Mouse (Mus musculus) forebrain, embryonic 12.5 days (tissue): ENCODE data around the gene Ubtd1. TPM values are rescaled to one million over a fixed set of nuclear protein-coding genes. Genes with fewer than 3 reads are reported as not detected.
A peak's percentile ranks its signal among the peaks of the same experiment; 100 is the strongest.

ENCODE experiments used
- ATAC-seq: fragments of 200-750 bp; cut with Nextera tagmentation; 2 replicates; pipeline ENCODE4 v1.8.0; 2017; ENCODE audit warnings: moderate TSS enrichment; ENCODE audit not compliant: low FRiP score
- H3K27ac ChIP-seq: fragments of 300-500 bp; sonication (generic); 2 replicates; pipeline ENCODE4 v1.5.1; 2016; ENCODE audit warnings: mild to moderate bottlenecking
- H3K27me3 ChIP-seq: fragments of 300-500 bp; sonication (generic); 2 replicates; pipeline ENCODE4 v1.6.1; 2016; ENCODE audit warnings: mild to moderate bottlenecking
- H3K36me3 ChIP-seq: fragments of 300-500 bp; sonication (generic); replicated peaks from 2 replicates; pipeline ENCODE4 v1.6.1; 2016; ENCODE audit warnings: mild to moderate bottlenecking
- H3K4me1 ChIP-seq: fragments of 300-500 bp; sonication (generic); 2 replicates; pipeline ENCODE4 v1.6.1; 2016
- H3K4me2 ChIP-seq: fragments of 300-500 bp; sonication (generic); 2 replicates; pipeline ENCODE4 v1.6.1; 2016; ENCODE audit warnings: mild to moderate bottlenecking, moderate library complexity
- H3K4me3 ChIP-seq: fragments of 300-500 bp; sonication (generic); replicated peaks from 2 replicates; pipeline ENCODE4 v1.5.1; 2016; ENCODE audit warnings: mild to moderate bottlenecking
- H3K9ac ChIP-seq: fragments of 300-500 bp; sonication (generic); 2 replicates; pipeline ENCODE4 v1.6.1; 2016; ENCODE audit warnings: mild to moderate bottlenecking
- H3K9me3 ChIP-seq: fragments of 300-500 bp; sonication (generic); 2 replicates; pipeline ENCODE4 v1.6.1; 2016
- WGBS: fragments of 180-500 bp; shearing (Covaris S2); methylation state at CpG from one replicate; pipeline ENCODE4 v1.1.7; 2016; 5-methylcytosine and 5-hydroxymethylcytosine counted together
- polyA plus RNA-seq: library from polyadenylated mRNA; unstranded; fragments of >200 nt; fragmentation: Nextera tagmentation; extraction: Ambion mirVana; gene quantifications from 2 replicates; pipeline ENCODE4 v1.2.1, GENCODE M21; 2016

Ubtd1 gene
- polyA plus RNA-seq, 1 experiment from 2014 or later, result 7.1 TPM

DNA sequence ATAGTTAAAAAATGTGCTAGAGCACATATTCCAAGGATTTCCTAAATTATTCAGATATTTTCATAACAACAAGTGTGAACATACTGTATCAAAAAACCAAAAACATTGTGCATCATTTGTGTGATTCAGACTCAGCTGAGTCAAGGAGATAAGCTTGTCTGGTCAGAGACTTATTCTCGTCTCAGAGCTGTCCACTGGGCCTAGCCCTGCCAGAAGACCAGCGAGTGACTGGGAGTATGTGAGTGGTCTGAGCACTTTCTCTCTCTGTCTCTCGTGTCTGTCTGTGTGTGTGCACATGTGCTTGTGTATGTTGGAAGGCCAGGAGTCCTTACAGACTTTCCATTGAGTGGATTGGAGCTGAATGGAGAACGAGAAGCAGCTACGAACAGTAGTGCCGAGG lies 33.4 kb downstream of the Ubtd1 start:
- Histone ChIP-seq H3K9me3 (no peaks in the 10 kb centered on the region), H3K4me3 (no peak overlapping the region), H3K4me1 (peaks cover 10% of the 10 kb centered on the region), H3K27me3 (no peaks in the 10 kb centered on the region), H3K9ac (no peak overlapping the region), H3K27ac (no peak overlapping the region), H3K4me2 (no peak overlapping the region), H3K36me3 (no peaks in the 10 kb centered on the region)
- ATAC-seq, result no peak
- 80% methylated on average over 6 of the region's 6 CpGs for WGBS

DNA sequence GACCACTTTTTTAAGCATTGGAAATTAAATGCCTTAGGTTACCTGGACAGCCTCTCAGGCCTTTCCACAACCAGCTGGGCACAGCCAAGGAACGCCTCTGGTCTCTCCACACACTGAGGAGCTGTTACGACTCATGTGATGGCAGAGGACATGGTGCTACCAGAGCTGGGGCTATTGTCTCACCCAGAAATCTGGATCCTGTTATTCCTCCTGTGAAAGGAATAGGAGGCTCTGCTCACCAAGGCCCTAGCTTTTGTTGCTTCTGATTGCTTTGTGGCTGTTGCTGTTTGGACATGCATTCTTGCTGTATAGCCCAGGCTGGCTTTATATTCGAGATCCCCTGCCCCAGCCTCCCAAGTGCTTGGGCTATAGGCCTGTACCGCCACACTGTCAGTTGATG lies 34.7 kb downstream of the Ubtd1 start:
- Histone ChIP-seq H3K27me3 (no peaks in the 10 kb centered on the region), H3K4me2 (no peak overlapping the region), H3K27ac (no peak overlapping the region), H3K4me1 (peaks cover 10% of the 10 kb centered on the region), H3K36me3 (no peaks in the 10 kb centered on the region), H3K9ac (no peak overlapping the region), H3K4me3 (no peak overlapping the region), H3K9me3 (no peaks in the 10 kb centered on the region)
- whole genome bisulfite sequencing, result 67% methylated on average over 4 of the region's 4 CpGs
- ATAC-seq, result no peak

DNA sequence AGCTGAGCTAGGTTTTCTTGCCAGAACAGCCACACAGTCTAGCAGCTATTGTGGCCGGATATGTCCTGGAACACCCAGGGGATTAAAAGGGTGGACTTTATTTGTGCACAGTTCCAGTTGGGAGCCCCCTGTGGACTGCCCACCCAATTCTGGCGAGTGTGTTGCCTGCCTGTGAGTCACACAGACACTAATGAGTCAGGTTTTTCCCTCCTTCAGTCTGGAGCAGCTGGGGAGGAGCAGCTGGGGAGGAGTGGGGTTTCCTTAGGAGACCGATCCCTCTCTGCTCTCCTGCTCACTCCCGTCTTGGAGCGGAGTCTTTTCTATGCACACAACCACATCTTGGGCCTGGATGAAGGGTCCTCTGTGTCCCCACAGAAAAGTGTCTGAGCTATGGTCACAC lies 35.3 kb downstream of the Ubtd1 start:
- no peaks in the 10 kb centered on the region for H3K27me3 ChIP-seq
- no peak for ATAC-seq
- H3K9ac ChIP-seq, result no peak overlapping the region
- H3K36me3 ChIP-seq, result no peaks in the 10 kb centered on the region
- H3K4me2 ChIP-seq, result no peak overlapping the region
- peak overlapping the region; percentile 27 for H3K27ac ChIP-seq
- no peak overlapping the region for H3K4me3 ChIP-seq
- no peaks in the 10 kb centered on the region for H3K9me3 ChIP-seq
- H3K4me1 ChIP-seq, result peaks cover 10% of the 10 kb centered on the region
- 53% methylated on average over 5 of the region's 5 CpGs for WGBS

DNA sequence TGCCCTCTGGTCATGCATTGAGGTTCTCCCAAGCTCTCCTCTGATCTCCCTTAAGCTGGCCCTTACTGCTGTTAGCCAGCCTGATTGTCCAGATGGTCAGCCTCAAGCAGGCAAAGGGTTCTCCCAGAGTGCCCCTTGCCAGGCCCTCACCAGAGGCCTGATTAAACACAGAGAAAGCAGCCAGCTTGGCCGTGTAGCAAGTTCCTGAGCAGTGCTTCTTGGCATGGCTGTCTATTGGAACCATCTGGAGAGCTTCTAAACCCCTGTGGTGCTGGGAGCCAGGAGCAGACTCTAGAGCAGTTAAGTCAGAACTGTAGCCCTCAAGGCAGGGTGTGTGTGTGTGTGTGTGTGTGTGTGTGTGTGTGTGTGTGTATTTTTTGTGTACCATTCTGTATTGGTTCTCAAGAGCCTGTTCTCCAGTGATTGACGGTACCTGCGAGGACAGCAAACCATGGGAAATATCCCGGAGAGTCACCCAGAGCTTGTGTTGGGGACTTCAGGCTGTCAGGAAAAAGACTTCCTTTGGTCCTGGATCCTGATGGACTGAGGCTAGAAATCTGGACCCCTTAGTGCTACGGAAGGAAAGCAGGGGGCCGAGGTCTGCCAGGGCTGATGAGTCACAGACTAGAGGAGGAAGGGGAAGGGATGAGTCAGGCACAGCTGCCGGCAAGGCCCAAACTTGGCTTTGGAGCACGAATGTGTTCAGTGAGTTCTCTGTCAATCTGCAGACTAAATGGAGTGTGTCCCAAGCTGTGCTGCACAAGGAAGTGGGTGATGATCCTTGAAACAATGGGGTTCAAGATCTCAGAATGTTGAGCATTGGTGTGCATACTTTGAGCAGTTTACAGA lies 36.1 kb downstream of the Ubtd1 start:
- no peaks in the 10 kb centered on the region for H3K9me3 ChIP-seq
- H3K27me3 ChIP-seq, result no peaks in the 10 kb centered on the region
- 84% methylated on average over 8 of the region's 8 CpGs for WGBS
- H3K4me1 ChIP-seq, result peaks cover 10% of the 10 kb centered on the region
- H3K9ac ChIP-seq, result no peak overlapping the region
- no peak overlapping the region for H3K4me3 ChIP-seq
- no peak overlapping the region for H3K4me2 ChIP-seq
- peak overlapping the region; percentile 27; the same call in 1 of the 2 replicates for H3K27ac ChIP-seq
- H3K36me3 ChIP-seq, result no peaks in the 10 kb centered on the region
- no peak for ATAC-seq

DNA sequence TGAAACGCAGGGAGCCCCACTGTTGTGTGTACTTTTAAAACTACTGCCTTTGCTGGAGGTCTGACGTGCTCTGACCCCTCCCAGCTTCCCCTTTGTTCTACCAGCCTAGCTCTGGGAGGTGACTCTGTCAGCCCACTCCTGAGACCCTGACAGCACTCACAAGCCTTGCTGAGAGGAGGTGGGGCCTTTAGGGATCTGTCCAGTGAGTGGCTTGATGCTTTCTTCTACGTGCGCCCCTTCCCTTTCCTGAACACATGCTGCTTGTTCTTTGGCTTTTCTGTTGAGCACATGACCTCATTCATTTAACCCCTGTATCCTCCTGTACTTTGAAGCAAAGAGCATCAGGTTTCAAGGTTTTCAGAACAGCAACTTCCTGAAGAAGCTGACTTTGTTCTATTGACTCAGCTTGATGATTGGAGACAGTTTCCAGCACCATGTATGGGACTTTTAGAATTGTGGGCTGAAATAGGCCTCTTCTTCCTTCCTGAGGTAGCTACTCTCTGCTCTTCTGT lies 37.5 kb downstream of the Ubtd1 start:
- 38% methylated on average over 4 of the region's 4 CpGs for WGBS
- H3K27ac ChIP-seq, result no peak overlapping the region
- no peaks in the 10 kb centered on the region for H3K36me3 ChIP-seq
- ATAC-seq, result no peak
- H3K9ac ChIP-seq, result no peak overlapping the region
- no peak overlapping the region for H3K4me3 ChIP-seq
- no peaks in the 10 kb centered on the region for H3K9me3 ChIP-seq
- peaks cover 10% of the 10 kb centered on the region for H3K4me1 ChIP-seq
- no peaks in the 10 kb centered on the region for H3K27me3 ChIP-seq
- H3K4me2 ChIP-seq, result no peak overlapping the region

DNA sequence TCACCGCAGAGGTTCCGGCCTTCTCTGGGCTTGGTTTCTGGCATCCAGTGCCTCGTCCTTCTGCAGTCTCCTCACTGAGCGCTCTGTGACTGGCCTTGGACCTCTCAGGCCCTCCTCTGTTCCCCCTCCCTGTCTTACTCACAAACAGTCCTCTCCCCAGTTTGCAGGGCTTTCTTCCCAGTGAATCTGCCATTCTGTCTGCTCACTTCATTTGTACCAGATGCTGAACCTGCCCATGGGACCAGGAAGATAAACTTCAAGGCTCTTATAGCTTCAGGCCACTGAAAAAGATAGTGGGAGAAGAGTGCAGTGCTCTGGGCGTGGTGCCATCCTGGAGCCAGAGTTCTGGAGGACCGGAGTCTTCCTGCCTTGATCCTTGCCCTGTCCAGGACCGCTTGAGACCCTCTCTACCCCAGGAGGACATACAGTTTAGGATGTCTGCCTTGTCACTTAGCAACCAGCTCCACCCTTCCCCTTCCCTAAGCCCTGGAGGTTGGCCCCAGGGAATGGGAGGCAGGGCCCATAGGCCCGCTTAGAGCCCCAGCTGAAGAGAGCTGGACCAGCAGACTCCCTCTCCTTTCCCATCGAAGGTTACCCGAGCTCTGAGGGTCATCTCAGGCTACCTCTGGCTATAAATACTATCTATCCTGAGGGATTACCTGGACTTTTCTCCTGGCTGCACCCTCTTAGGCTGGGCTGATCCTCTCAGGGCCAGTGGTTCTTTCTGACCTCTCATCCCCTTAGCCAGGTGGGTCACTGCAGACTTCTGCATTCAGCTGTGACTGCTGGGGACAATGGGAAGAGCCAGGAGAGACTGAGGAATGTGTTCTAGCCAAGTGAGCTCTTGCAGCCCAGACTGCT lies 40.3 kb downstream of the Ubtd1 start:
- H3K36me3 ChIP-seq, result no peaks in the 10 kb centered on the region
- H3K4me2 ChIP-seq, result no peak overlapping the region
- WGBS, result 69% methylated on average over 10 of the region's 10 CpGs
- no peak overlapping the region for H3K9ac ChIP-seq
- H3K4me1 ChIP-seq, result peaks cover 5% of the 10 kb centered on the region
- H3K4me3 ChIP-seq, result no peak overlapping the region
- H3K27me3 ChIP-seq, result no peaks in the 10 kb centered on the region
- H3K9me3 ChIP-seq, result no peaks in the 10 kb centered on the region
- H3K27ac ChIP-seq, result no peak overlapping the region
- ATAC-seq, result no peak

DNA sequence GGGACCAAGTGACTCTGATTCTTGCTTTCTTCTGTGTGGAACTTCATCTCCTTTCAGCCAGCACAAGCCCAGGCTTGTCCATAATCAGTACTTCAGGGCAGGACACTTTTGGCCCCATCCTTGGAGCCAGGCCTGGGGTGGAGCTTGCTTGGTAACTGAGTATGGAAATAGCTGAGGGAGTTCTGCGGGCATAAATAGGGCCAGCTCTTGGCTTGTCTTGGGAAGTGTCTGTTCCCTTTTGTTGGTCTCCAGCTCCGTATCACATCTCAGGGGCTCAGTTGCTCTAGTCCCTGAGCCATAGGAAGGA lies 40.9 kb downstream of the Ubtd1 start:
- Histone ChIP-seq H3K4me1 (peaks cover 3% of the 10 kb centered on the region; the same call in 1 of the 2 replicates), H3K4me3 (no peak overlapping the region), H3K9me3 (no peaks in the 10 kb centered on the region), H3K27me3 (no peaks in the 10 kb centered on the region), H3K4me2 (no peak overlapping the region), H3K27ac (no peak overlapping the region), H3K9ac (no peak overlapping the region), H3K36me3 (no peaks in the 10 kb centered on the region)
- 88% methylated on average over 2 of the region's 2 CpGs for WGBS
- ATAC-seq, result no peak

DNA sequence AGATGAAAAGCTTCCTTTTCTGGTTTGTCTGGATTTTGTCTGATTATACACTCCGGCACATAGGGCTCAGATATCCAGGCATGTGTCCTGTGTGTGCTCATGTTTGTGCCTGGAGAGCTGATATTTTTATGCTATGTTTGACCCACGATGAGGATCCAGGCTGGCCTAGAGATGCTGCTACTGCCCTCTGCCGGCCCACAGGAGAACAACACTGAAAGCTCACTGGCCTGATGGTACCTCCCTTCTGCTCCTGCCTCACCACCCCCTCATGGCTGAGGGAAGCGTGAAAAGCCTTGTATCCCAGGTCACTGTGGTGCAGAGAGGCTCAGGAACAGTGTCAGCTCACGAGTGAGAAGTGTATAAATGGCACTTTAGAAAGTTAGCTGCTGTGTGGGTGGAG lies 44.6 kb downstream of the Ubtd1 start:
- H3K4me3 ChIP-seq, result no peak overlapping the region
- no peaks in the 10 kb centered on the region for H3K27me3 ChIP-seq
- H3K9me3 ChIP-seq, result no peaks in the 10 kb centered on the region
- peak; percentile 53; the same call in 1 of the 2 replicates for ATAC-seq
- H3K4me1 ChIP-seq, result no peaks in the 10 kb centered on the region
- no peaks in the 10 kb centered on the region for H3K36me3 ChIP-seq
- no peak overlapping the region for H3K27ac ChIP-seq
- H3K9ac ChIP-seq, result no peak overlapping the region
- WGBS, result 11% methylated on average over 5 of the region's 5 CpGs
- H3K4me2 ChIP-seq, result no peak overlapping the region

DNA sequence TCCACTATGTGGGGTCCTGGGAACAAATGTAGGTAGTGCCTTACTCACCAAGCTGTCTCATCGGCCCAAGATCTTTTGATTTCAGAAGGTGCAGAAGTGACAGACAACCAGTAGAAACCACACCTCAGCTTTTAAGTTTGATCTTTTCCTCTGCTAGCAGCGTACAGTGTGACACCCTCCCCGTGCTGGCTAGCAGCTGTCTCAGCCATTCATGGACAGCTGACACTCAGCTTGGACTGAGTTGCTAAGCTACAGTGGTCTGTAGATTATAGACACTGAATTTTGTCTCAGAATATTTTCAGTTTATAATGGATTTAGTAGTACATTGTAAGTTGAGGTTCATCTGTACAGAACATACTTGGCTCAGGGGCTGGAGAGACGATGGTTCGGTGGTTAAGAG lies 49.5 kb downstream of the Ubtd1 start:
- ATAC-seq, result no peak

DNA sequence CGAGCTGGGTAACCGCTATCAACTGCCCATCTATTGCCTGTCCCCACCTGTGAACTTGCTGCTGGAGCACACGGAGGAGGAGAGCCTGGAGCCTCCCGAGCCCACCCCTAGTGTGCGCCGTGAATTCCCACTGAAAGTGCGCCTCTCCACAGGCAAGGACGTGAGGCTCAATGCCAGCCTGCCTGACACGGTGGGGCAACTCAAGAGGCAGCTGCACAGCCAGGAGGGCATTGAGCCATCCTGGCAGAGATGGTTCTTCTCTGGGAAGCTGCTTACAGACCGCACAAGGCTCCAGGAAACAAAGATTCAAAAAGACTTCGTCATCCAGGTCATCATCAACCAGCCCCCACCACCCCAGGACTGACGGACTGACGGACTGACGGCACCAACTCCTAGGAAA lies 52.0 kb downstream of the Ubtd1 start:
- Histone ChIP-seq H3K4me1 (no peaks in the 10 kb centered on the region), H3K9ac (no peak overlapping the region), H3K4me2 (no peak overlapping the region), H3K27ac (no peak overlapping the region), H3K4me3 (no peak overlapping the region), H3K27me3 (no peaks in the 10 kb centered on the region), H3K9me3 (no peaks in the 10 kb centered on the region), H3K36me3 (0 out of 2 replicates have a peak, but pooled peaks cover 3% of the 10 kb centered on the region)
- ATAC-seq, result no peak
- 83% methylated on average over 14 of the region's 14 CpGs for WGBS

More for the DNA sequence above, 49.5 kb downstream of the Ubtd1 start:
- Histone ChIP-seq H3K4me1 (no peaks in the 10 kb centered on the region), H3K27ac (no peak overlapping the region), H3K9ac (no peak overlapping the region), H3K4me3 (no peak overlapping the region), H3K36me3 (0 out of 2 replicates have a peak, but pooled peaks cover 3% of the 10 kb centered on the region), H3K27me3 (no peaks in the 10 kb centered on the region), H3K4me2 (no peak overlapping the region), H3K9me3 (no peaks in the 10 kb centered on the region)
- WGBS, result 88% methylated on average over 5 of the region's 5 CpGs

DNA sequence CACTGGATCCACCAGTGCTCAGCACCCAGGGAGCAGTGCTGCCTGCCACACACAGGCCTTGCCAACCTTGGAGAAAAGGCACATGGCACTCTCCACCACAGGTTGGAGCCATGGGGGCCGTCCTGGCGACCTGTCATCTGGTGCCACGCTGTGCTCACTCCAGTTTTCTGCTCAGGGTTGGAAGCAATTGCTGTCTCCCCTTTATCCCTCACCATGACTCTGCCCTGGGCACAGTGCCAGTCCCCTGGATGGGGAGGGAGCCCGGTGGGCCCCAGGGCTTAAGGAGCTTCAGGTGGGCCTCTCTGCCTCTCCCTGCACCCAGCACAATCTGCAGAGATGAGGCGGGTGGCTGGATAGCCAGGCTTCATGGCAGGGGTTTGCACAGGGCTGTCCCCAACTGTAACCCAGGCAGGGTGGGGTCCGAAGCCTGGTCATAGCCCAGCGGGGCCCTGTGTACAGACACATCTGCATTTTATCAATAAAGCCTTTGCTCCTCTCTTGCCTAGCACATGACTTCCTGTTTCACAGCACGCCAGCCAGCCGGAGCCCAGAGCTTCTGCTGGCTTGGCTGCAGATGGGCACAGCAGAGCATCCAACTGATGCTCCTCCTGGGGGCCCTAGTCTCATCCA lies 52.7 kb downstream of the Ubtd1 start:
- H3K9ac ChIP-seq, result no peak overlapping the region
- ATAC-seq, result no peak
- H3K9me3 ChIP-seq, result no peaks in the 10 kb centered on the region
- no peaks in the 10 kb centered on the region for H3K27me3 ChIP-seq
- H3K4me3 ChIP-seq, result no peak overlapping the region
- no peaks in the 10 kb centered on the region for H3K4me1 ChIP-seq
- no peak overlapping the region for H3K4me2 ChIP-seq
- 74% methylated on average over 9 of the region's 9 CpGs for WGBS
- H3K27ac ChIP-seq, result no peak overlapping the region
- H3K36me3 ChIP-seq, result 0 out of 2 replicates have a peak, but pooled peaks cover 3% of the 10 kb centered on the region

DNA sequence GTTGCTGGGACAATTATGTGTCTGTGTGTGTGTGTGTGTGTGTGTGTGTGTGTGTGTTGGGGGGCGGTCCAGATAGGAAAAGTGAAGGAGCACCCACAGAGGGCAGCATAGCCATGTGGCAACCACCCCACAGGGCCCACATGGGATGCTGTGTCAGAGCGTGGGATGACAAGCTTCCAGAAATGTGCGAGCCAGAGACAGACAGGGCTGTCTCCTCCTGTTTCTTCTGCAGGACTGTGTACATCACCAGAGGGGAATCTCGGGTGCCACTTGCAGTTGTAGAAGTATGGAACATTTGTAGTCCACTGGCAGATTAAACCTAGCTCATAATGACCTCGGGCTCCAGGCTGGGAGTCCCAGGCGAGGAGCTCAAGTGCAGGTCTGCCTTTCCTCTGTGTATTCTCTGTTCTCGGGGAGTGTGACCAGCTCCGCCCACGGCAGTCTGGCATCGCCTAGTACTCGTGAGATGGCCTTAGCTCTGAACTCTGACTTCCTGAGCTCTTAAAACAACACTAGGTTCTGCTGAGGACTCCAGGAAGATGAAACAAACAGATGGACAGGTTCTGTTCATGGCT lies 53.4 kb downstream of the Ubtd1 start:
- H3K4me1 ChIP-seq, result no peaks in the 10 kb centered on the region
- no peak overlapping the region for H3K4me2 ChIP-seq
- 63% methylated on average over 11 of the region's 11 CpGs for WGBS
- ATAC-seq, result no peak
- 0 out of 2 replicates have a peak, but pooled peaks cover 3% of the 10 kb centered on the region for H3K36me3 ChIP-seq
- no peak overlapping the region for H3K27ac ChIP-seq
- no peak overlapping the region for H3K4me3 ChIP-seq
- H3K9ac ChIP-seq, result no peak overlapping the region
- H3K27me3 ChIP-seq, result 0 out of 2 replicates have a peak, but pooled peaks cover 3% of the 10 kb centered on the region
- H3K9me3 ChIP-seq, result no peaks in the 10 kb centered on the region
